Mouse (Mus musculus) bone marrow macrophage, adult 2 months (primary cell): Measurements from ENCODE around the gene Efna5.

Source experiments
- CTCF ChIP-seq: IDR thresholded peaks from 2 replicates; pipeline ENCODE4 v1.5.1; 2012; ENCODE audit warnings: low read depth, mild to moderate bottlenecking, low read length, moderate library complexity
- POLR2A ChIP-seq: IDR thresholded peaks from 2 replicates; pipeline ENCODE4 v1.6.1; 2012; ENCODE audit warnings: mild to moderate bottlenecking, low read depth, low read length, borderline replicate concordance

GRCm38 (mm10) chr17:62655819-62656355 lies 225.2 kb downstream of the Efna5 start:
- no peak for TF ChIP-seq POLR2A
- no peak for TF ChIP-seq CTCF
